Mouse (Mus musculus): Measurements from ENCODE around the gene Il12a.

Gene Il12a

GRCm38 (mm10) chr3:68691100-68691778 lies 795 bp downstream of the Il12a start:
- H3K36me3 ChIP-seq (ENCODE audit: insufficient read depth, low read length) = no peaks in the 10 kb centered on the region
- peaks cover 36% of the 10 kb centered on the region for H3K27me3 ChIP-seq (ENCODE audit: insufficient read depth, low read length)
- TF ChIP-seq CTCF (conservative IDR thresholded peaks at IDR 0.05; ENCODE audit: low read length) = no peak
- H3K9me3 ChIP-seq (ENCODE audit: low read length) = no peaks in the 10 kb centered on the region
- peaks cover 12% of the 10 kb centered on the region for H3K4me1 ChIP-seq (replicated peaks; ENCODE audit: low read depth, low read length)
- H3K4me3 ChIP-seq (replicated peaks; ENCODE audit: low read length) = no peak overlapping the region

DNA sequence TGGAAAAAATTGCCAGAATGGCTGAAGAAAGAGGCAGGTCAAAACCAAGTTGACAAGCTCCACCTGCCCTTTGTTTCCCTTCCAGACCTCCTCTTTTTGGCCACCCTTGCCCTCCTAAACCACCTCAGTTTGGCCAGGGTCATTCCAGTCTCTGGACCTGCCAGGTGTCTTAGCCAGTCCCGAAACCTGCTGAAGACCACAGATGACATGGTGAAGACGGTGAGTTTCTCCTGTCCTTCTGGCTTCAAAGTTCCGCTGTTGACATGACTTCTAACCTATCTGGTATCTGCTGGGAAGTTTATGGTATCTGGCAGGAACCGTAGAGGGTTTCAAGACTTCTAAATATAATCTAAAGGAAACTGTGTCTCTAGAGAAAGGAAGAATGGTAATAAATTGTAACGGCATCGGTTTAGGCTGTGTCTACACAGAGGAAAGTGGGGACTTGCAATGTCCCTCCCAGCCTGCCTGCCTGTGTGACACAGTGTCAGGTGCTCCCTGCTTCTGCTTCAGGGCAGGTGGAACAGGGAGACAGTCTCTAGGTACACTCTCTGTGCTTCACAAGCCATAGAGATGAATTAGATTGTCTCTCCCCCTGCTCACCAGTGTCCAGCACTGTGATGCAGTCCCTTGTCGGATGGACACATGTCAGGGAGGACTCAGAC lies 1.6 kb downstream of the Il12a start:
- no peak overlapping the region for H3K4me3 ChIP-seq (replicated peaks; ENCODE audit: low read length)
- TF ChIP-seq POU5F1 (IDR thresholded peaks at IDR 0.05; ENCODE audit: borderline replicate concordance, low read length) (no peak), NANOG (IDR thresholded peaks at IDR 0.05; ENCODE audit: borderline replicate concordance, low read length) (no peak), CTCF (conservative IDR thresholded peaks at IDR 0.05; ENCODE audit: low read length) (no peak)
- H3K9me3 ChIP-seq (ENCODE audit: low read length) = no peaks in the 10 kb centered on the region

DNA sequence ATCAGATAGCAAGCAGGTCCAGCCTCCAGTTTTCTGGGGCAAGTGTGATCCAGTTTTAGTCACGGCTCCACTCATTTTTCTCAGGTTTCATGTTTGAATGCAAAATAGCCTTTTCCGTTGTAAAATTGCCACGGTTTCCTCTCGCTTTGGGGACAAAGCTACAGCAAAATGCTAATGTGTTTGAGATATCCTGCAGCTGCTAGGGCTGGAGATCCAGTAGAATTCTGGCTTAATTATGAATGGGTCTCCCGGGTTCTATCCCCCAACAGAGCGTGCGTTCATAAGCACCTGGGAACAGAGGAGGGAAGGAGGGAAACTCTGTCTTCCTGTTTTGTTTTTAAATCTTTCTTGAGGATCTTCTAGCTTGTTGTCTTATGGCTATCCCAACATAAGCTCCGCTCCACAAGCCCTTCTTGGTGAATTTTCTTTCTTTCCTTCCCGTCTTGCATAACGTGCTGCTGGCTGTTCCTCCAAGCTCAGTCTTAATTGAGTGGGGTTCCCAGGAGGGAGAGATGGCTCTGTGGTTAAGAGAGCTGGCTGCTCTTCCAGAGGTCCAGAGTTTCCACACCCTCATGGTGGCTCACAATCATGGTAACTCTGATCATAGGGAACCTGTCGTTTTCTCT lies 2.3 kb downstream of the Il12a start:
- H3K27me3 ChIP-seq (ENCODE audit: insufficient read depth, low read length) = peaks cover 36% of the 10 kb centered on the region
- peaks cover 12% of the 10 kb centered on the region for H3K4me1 ChIP-seq (replicated peaks; ENCODE audit: low read depth, low read length)
- TF ChIP-seq CTCF (conservative IDR thresholded peaks at IDR 0.05; ENCODE audit: low read length) (no peak), POU5F1 (IDR thresholded peaks at IDR 0.05; ENCODE audit: borderline replicate concordance, low read length) (no peak), NANOG (IDR thresholded peaks at IDR 0.05; ENCODE audit: borderline replicate concordance, low read length) (no peak)
- no peaks in the 10 kb centered on the region for H3K36me3 ChIP-seq (ENCODE audit: insufficient read depth, low read length)
- no peaks in the 10 kb centered on the region for H3K9me3 ChIP-seq (ENCODE audit: low read length)
- H3K4me3 ChIP-seq (replicated peaks; ENCODE audit: low read length) = no peak overlapping the region

More for the DNA sequence above, 1.6 kb downstream of the Il12a start:
- Histone ChIP-seq H3K36me3 (ENCODE audit: insufficient read depth, low read length) (no peaks in the 10 kb centered on the region), H3K27me3 (ENCODE audit: insufficient read depth, low read length) (peaks cover 36% of the 10 kb centered on the region), H3K4me1 (replicated peaks; ENCODE audit: low read depth, low read length) (peaks cover 12% of the 10 kb centered on the region)

DNA sequence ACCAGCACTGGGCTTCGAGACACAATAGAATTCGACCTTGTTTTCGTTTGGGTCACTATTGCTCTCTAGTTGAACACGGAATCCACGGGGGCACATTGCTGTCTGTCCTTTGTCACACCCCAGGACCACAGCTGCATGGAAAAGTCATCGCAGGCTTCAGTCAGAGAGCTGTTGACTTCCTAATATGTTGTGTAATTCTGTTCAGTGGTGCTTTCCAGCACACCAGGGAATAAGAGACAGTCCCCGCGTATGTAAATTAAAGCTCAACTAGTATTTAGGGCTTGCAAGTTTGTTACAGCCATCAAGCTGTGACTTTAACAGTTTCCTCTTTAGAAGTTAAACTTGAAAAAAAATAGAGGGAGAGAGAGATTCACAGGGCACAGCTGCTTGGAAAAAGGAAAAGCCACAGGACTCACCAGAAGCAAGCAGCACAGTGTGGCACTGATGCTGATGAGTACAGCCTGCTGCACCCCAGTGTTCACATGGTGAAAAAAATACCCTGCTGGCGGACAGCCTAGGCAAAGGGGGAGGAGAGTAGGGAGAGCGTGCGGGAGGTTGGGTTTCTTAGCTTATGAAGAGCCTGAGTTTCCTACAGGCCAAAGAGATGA lies 3.1 kb downstream of the Il12a start:
- H3K27me3 ChIP-seq (ENCODE audit: insufficient read depth, low read length) = peaks cover 36% of the 10 kb centered on the region
- H3K9me3 ChIP-seq (ENCODE audit: low read length) = no peaks in the 10 kb centered on the region
- no peak for TF ChIP-seq NANOG (IDR thresholded peaks at IDR 0.05; ENCODE audit: borderline replicate concordance, low read length)
- H3K4me3 ChIP-seq (replicated peaks; ENCODE audit: low read length) = no peak overlapping the region
- no peaks in the 10 kb centered on the region for H3K36me3 ChIP-seq (ENCODE audit: insufficient read depth, low read length)
- peaks cover 12% of the 10 kb centered on the region for H3K4me1 ChIP-seq (replicated peaks; ENCODE audit: low read depth, low read length)

DNA sequence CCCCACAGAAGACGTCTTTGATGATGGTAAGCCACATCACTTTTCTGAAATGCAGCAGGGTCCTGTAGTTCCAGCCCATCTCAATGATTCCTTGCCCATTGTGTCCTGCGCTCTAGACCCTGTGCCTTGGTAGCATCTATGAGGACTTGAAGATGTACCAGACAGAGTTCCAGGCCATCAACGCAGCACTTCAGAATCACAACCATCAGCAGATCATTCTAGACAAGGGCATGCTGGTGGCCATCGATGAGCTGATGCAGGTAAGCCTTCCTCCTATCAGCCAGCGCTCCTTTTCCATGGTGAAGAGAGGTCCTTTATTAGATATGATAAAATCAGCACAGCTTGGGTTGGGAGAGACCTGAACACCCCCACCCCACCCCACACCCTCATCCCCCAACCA lies 4.9 kb downstream of the Il12a start:
- peaks cover 12% of the 10 kb centered on the region for H3K4me1 ChIP-seq (replicated peaks; ENCODE audit: low read depth, low read length)
- TF ChIP-seq POU5F1 (IDR thresholded peaks at IDR 0.05; ENCODE audit: borderline replicate concordance, low read length) = no peak
- TF ChIP-seq CTCF (conservative IDR thresholded peaks at IDR 0.05; ENCODE audit: low read length) = no peak
- TF ChIP-seq NANOG (IDR thresholded peaks at IDR 0.05; ENCODE audit: borderline replicate concordance, low read length) = no peak
- H3K4me3 ChIP-seq (replicated peaks; ENCODE audit: low read length) = no peak overlapping the region
- no peaks in the 10 kb centered on the region for H3K36me3 ChIP-seq (ENCODE audit: insufficient read depth, low read length)
- no peaks in the 10 kb centered on the region for H3K9me3 ChIP-seq (ENCODE audit: low read length)
- peaks cover 30% of the 10 kb centered on the region for H3K27me3 ChIP-seq (ENCODE audit: insufficient read depth, low read length)

- Histone ChIP-seq H3K4me3 (replicated peaks; ENCODE audit: low read length) (no peak overlapping the region), H3K9me3 (ENCODE audit: low read length) (no peaks in the 10 kb centered on the region), H3K4me1 (replicated peaks; ENCODE audit: low read depth, low read length) (peaks cover 12% of the 10 kb centered on the region), H3K36me3 (ENCODE audit: insufficient read depth, low read length) (no peaks in the 10 kb centered on the region), H3K27me3 (ENCODE audit: insufficient read depth, low read length) (peaks cover 18% of the 10 kb centered on the region)
- no peak for TF ChIP-seq NANOG (IDR thresholded peaks at IDR 0.05; ENCODE audit: borderline replicate concordance, low read length)
- TF ChIP-seq POU5F1 (IDR thresholded peaks at IDR 0.05; ENCODE audit: borderline replicate concordance, low read length) = no peak
- no peak for TF ChIP-seq CTCF (conservative IDR thresholded peaks at IDR 0.05; ENCODE audit: low read length)
Measured at GRCm38 (mm10) chr3:68696495-68697200, 6.2 kb downstream of the Il12a start.

GRCm38 (mm10) chr3:68698601-68699000 lies 8.2 kb downstream of the Il12a start:
- TF ChIP-seq CTCF (conservative IDR thresholded peaks at IDR 0.05; ENCODE audit: low read length) = no peak
- TF ChIP-seq NANOG (IDR thresholded peaks at IDR 0.05; ENCODE audit: borderline replicate concordance, low read length) = no peak
- no peak for TF ChIP-seq POU5F1 (IDR thresholded peaks at IDR 0.05; ENCODE audit: borderline replicate concordance, low read length)
- Histone ChIP-seq H3K4me1 (replicated peaks; ENCODE audit: low read depth, low read length) (peaks cover 5% of the 10 kb centered on the region), H3K9me3 (ENCODE audit: low read length) (no peaks in the 10 kb centered on the region), H3K4me3 (replicated peaks; ENCODE audit: low read length) (no peak overlapping the region), H3K27me3 (ENCODE audit: insufficient read depth, low read length) (no peaks in the 10 kb centered on the region; the same call in 1 of the 2 replicates), H3K36me3 (ENCODE audit: insufficient read depth, low read length) (no peaks in the 10 kb centered on the region)

DNA sequence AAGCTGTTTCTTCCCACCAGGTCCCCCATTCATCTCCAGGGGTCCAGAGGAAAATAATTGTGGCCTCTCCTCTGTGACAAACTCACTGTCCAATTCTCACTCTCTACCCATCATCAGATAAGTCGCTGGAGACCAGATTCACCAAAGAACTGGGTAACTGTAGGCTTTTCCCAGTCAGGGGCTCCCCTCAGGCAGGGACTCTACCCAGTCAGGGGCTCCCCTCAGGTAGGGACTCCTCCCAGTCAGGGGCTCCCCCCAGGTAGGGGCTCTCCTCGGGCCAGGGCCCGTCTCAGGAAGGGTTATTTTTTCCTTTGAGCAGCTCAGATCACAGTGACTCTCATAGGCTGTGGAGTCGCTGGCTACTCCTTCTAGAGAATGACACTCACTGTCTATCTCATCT lies 9.6 kb downstream of the Il12a start:
- H3K27me3 ChIP-seq (ENCODE audit: insufficient read depth, low read length) = no peaks in the 10 kb centered on the region; the same call in 1 of the 2 replicates
- no peak overlapping the region for H3K4me3 ChIP-seq (replicated peaks; ENCODE audit: low read length)
- TF ChIP-seq NANOG (IDR thresholded peaks at IDR 0.05; ENCODE audit: borderline replicate concordance, low read length) = no peak
- no peak for TF ChIP-seq CTCF (conservative IDR thresholded peaks at IDR 0.05; ENCODE audit: low read length)
- TF ChIP-seq POU5F1 (IDR thresholded peaks at IDR 0.05; ENCODE audit: borderline replicate concordance, low read length) = no peak
- no peaks in the 10 kb centered on the region for H3K4me1 ChIP-seq (replicated peaks; ENCODE audit: low read depth, low read length)
- H3K36me3 ChIP-seq (ENCODE audit: insufficient read depth, low read length) = no peaks in the 10 kb centered on the region
- H3K9me3 ChIP-seq (ENCODE audit: low read length) = no peaks in the 10 kb centered on the region
